Mouse (Mus musculus) bone marrow, adult 2 months (tissue): ENCODE measurements around the gene Rnf144a.

ENCODE experiments used
- CTCF ChIP-seq: fragments of 200-500 bp; IDR thresholded peaks from 2 replicates; pipeline ENCODE4 v1.5.1; 2011; ENCODE audit warnings: low read length, control low read depth; ENCODE audit not compliant: control insufficient read depth, insufficient read depth
- POLR2A ChIP-seq: fragments of 200-500 bp; IDR thresholded peaks from 2 replicates; pipeline ENCODE4 v1.6.1; 2011; ENCODE audit warnings: low read depth, mild to moderate bottlenecking, control low read depth, low read length, borderline replicate concordance; ENCODE audit not compliant: control insufficient read depth

- TF ChIP-seq CTCF (no peak), POLR2A (no peak)
Measured at GRCm38 (mm10) chr12:26411841-26412450, 3.1 kb downstream of the Rnf144a start.
